Mouse (Mus musculus) thymus, adult 18-20 months (tissue): ENCODE measurements around the gene Akap13.

ENCODE experiments used
- DNase-seq, 2 experiments: peaks; one replicate each; pipeline ENCODE4 v3.0.0; 2022; ENCODE audit warnings: mixed read lengths in 2 of 2

Akap13 gene

DNA sequence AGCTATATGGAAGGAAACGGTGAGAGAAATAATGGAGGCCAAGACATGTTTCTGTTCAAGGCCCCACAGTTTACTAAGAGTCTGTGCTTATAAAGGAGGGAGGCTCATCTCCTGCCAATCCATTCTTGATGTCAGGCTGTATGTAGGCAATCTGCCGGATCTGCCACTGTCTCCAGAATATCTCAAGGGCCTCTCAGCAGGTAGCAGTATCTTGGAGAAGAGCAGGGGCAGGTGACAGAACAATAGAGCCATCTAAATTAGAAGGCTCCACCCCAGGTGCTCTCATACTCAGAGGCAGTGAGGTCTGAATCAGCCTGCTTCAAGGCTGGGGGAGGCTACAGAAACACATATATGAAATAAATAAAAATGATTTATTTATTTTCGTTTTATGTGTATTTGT is 347.6 kb downstream of the Akap13 start:
- DNase-seq, result no peak
